Mouse (Mus musculus) bone marrow macrophage, adult 2 months (primary cell): ENCODE results near the gene Fbxl14. TPM values are rescaled to one million over a fixed set of nuclear protein-coding genes. Genes with fewer than 3 reads are reported as not detected.

ENCODE experiments used
- H3K27ac ChIP-seq: 2 replicates; pipeline ENCODE4 v1.5.1; 2012; ENCODE audit warnings: low read depth, low read length; ENCODE audit not compliant: insufficient read depth
- H3K4me1 ChIP-seq: 2 replicates; pipeline ENCODE4 v1.6.1; 2012; ENCODE audit warnings: low read length; ENCODE audit not compliant: control insufficient read depth, insufficient read depth
- H3K4me3 ChIP-seq: 2 replicates; pipeline ENCODE4 v1.5.1; 2012; ENCODE audit warnings: mild to moderate bottlenecking, low read length, moderate library complexity; ENCODE audit not compliant: insufficient read depth
- CTCF ChIP-seq: IDR thresholded peaks from 2 replicates; pipeline ENCODE4 v1.5.1; 2012; ENCODE audit warnings: low read depth, mild to moderate bottlenecking, low read length, moderate library complexity
- POLR2A ChIP-seq: IDR thresholded peaks from 2 replicates; pipeline ENCODE4 v1.6.1; 2012; ENCODE audit warnings: mild to moderate bottlenecking, low read depth, low read length, borderline replicate concordance
- polyA plus RNA-seq: library from polyadenylated mRNA; stranded (reverse); fragments of >200 nt; gene quantifications from 2 replicates; pipeline ENCODE4 v1.2.4, GENCODE M21; 2012; ENCODE audit not compliant: missing spikeins, insufficient read depth, insufficient read length

The Fbxl14 gene
- polyA plus RNA-seq, 1 experiment: 30.7 TPM

- TF ChIP-seq CTCF: no peak
- no peak for TF ChIP-seq POLR2A
- Histone ChIP-seq H3K4me3 (no peak overlapping the region), H3K27ac (no peak overlapping the region), H3K4me1 (peaks cover 20% of the 10 kb centered on the region)
Measured at GRCm38 (mm10) chr6:119490549-119490948, 11.1 kb downstream of the Fbxl14 start.

GRCm38 (mm10) chr6:119491006-119491405, 11.5 kb downstream of the Fbxl14 start:
- Histone ChIP-seq H3K27ac (no peak overlapping the region), H3K4me3 (no peak overlapping the region), H3K4me1 (peaks cover 16% of the 10 kb centered on the region)
- TF ChIP-seq POLR2A (no peak), CTCF (no peak)

- Histone ChIP-seq H3K27ac (no peak overlapping the region), H3K4me3 (no peak overlapping the region), H3K4me1 (peaks cover 8% of the 10 kb centered on the region; the same call in 1 of the 2 replicates)
- TF ChIP-seq POLR2A (no peak), CTCF (no peak)
Measured at GRCm38 (mm10) chr6:119491997-119492629, 12.6 kb downstream of the Fbxl14 start.

- Histone ChIP-seq H3K4me1 (peaks cover 3% of the 10 kb centered on the region; the same call in 1 of the 2 replicates), H3K27ac (no peak overlapping the region), H3K4me3 (no peak overlapping the region)
- no peak for TF ChIP-seq POLR2A
- TF ChIP-seq CTCF: no peak
Measured at GRCm38 (mm10) chr6:119492630-119493014, 13.2 kb downstream of the Fbxl14 start.

GRCm38 (mm10) chr6:119499271-119499670, 19.8 kb downstream of the Fbxl14 start:
- Histone ChIP-seq H3K4me3 (no peak overlapping the region), H3K27ac (0 out of 2 replicates have a peak overlapping the region, but pooled peaks have one; percentile 2), H3K4me1 (peaks cover 22% of the 10 kb centered on the region)
- TF ChIP-seq CTCF: no peak
- no peak for TF ChIP-seq POLR2A

- Histone ChIP-seq H3K4me3 (no peak overlapping the region), H3K4me1 (peaks cover 22% of the 10 kb centered on the region), H3K27ac (0 out of 2 replicates have a peak overlapping the region, but pooled peaks have one; percentile 2)
- TF ChIP-seq POLR2A: no peak
- no peak for TF ChIP-seq CTCF
Measured at GRCm38 (mm10) chr6:119500086-119500485, 20.6 kb downstream of the Fbxl14 start.

GRCm38 (mm10) chr6:119502031-119502430, 22.6 kb downstream of the Fbxl14 start:
- no peak overlapping the region for H3K27ac ChIP-seq
- H3K4me1 ChIP-seq: peaks cover 22% of the 10 kb centered on the region
- TF ChIP-seq CTCF: no peak
- TF ChIP-seq POLR2A: no peak
- H3K4me3 ChIP-seq: peak overlapping the region; percentile 9; the same call in 1 of the 2 replicates

- no peak overlapping the region for H3K4me3 ChIP-seq
- TF ChIP-seq CTCF (no peak), POLR2A (no peak)
- H3K4me1 ChIP-seq: peaks cover 13% of the 10 kb centered on the region
- no peak overlapping the region for H3K27ac ChIP-seq
Measured at GRCm38 (mm10) chr6:119504756-119505155, 25.3 kb downstream of the Fbxl14 start.

GRCm38 (mm10) chr6:119505525-119506225, 26.2 kb downstream of the Fbxl14 start:
- H3K4me1 ChIP-seq: peaks cover 7% of the 10 kb centered on the region
- H3K27ac ChIP-seq: no peak overlapping the region
- TF ChIP-seq CTCF: no peak
- no peak for TF ChIP-seq POLR2A
- H3K4me3 ChIP-seq: no peak overlapping the region

- TF ChIP-seq CTCF (no peak), POLR2A (no peak)
- no peak overlapping the region for H3K27ac ChIP-seq
- H3K4me3 ChIP-seq: no peak overlapping the region
- H3K4me1 ChIP-seq: no peaks in the 10 kb centered on the region
Measured at GRCm38 (mm10) chr6:119508221-119508620, 28.8 kb downstream of the Fbxl14 start.
